Mouse (Mus musculus) liver, embryonic 14.5 days (tissue): ENCODE results near the gene Ccdc61. TPM values are rescaled to one million over a fixed set of nuclear protein-coding genes. Genes with fewer than 3 reads are reported as not detected.
"Not testable (repeated sequence)": the region's sequence is repeated elsewhere in the genome, so short reads cannot be mapped to it uniquely, and the experiment has no call there.

Experiments used
- ATAC-seq: fragments of 200-750 bp; cut with Nextera tagmentation; 2 replicates; pipeline ENCODE4 v1.8.0; 2017; ENCODE audit warnings: moderate number of reproducible peaks, mild to moderate bottlenecking, moderate library complexity; ENCODE audit not compliant: insufficient read depth
- DNase-seq, 3 experiments: peaks; one replicate each; pipeline ENCODE4 v3.0.0-alpha.2; 2012 to 2013; ENCODE audit warnings: low read depth in 3 of 3, low spot score in 3 of 3
- H3K27ac ChIP-seq: fragments of 300-500 bp; sonication (generic); 2 replicates; pipeline ENCODE4 v1.5.1; 2014; ENCODE audit warnings: moderate library complexity, mild to moderate bottlenecking, control low read depth, inconsistent platforms
- H3K27me3 ChIP-seq: fragments of 300-500 bp; sonication (generic); 2 replicates; pipeline ENCODE4 v1.6.1; 2014; ENCODE audit warnings: mild to moderate bottlenecking, low read length, moderate library complexity; ENCODE audit not compliant: control insufficient read depth, insufficient read depth
- H3K36me3 ChIP-seq: fragments of 300-500 bp; sonication (generic); replicated peaks from 2 replicates; pipeline ENCODE4 v1.6.1; 2014; ENCODE audit warnings: low read depth; ENCODE audit not compliant: control insufficient read depth, insufficient read depth
- H3K4me1 ChIP-seq, 2 experiments: fragments of 200-500 bp in 1 of 2; fragments of 300-500 bp in 1 of 2; sonication (generic) in 1 of 2; replicated peaks; 2 replicates each; pipeline ENCODE4 v1.6.1; 2012 to 2014; ENCODE audit warnings: antibody characterized with exemption in 1 of 2, inconsistent platforms in 1 of 2, low read length in 1 of 2; ENCODE audit not compliant: control insufficient read depth in 2 of 2, insufficient read depth in 2 of 2
- H3K4me2 ChIP-seq: fragments of 300-500 bp; sonication (generic); 2 replicates; pipeline ENCODE4 v1.6.1; 2014; ENCODE audit warnings: low read depth, mild to moderate bottlenecking, control low read depth, moderate library complexity
- H3K4me3 ChIP-seq, 2 experiments: fragments of 200-500 bp in 1 of 2; fragments of 300-500 bp in 1 of 2; sonication (generic) in 1 of 2; 2 replicates each; pipeline ENCODE4 v1.5.1; 2012 to 2014; ENCODE audit warnings: low read depth in 2 of 2, low read length in 2 of 2, mild to moderate bottlenecking in 2 of 2, control low read depth in 1 of 2, inconsistent platforms in 1 of 2, moderate library complexity in 1 of 2; ENCODE audit not compliant: insufficient read depth in 1 of 2
- H3K9ac ChIP-seq: fragments of 300-500 bp; sonication (generic); replicated peaks from 2 replicates; pipeline ENCODE4 v1.6.1; 2014; ENCODE audit warnings: mild to moderate bottlenecking, control low read depth, moderate library complexity
- H3K9me3 ChIP-seq: fragments of 300-500 bp; sonication (generic); 2 replicates; pipeline ENCODE4 v1.6.1; 2016; ENCODE audit warnings: low read length, mixed read lengths; ENCODE audit not compliant: control insufficient read depth
- CTCF ChIP-seq: IDR thresholded peaks from 2 replicates; pipeline ENCODE4 v1.5.1; 2016; ENCODE audit warnings: antibody characterized with exemption, low read depth, control low read depth
- EP300 ChIP-seq: IDR thresholded peaks from 2 replicates; pipeline ENCODE4 v1.6.1; 2016; ENCODE audit warnings: antibody characterized with exemption, low read depth
- WGBS: fragments of 180-500 bp; shearing (Covaris S2); extraction: QIAGEN DNeasy Blood & Tissue Kit; methylation state at CpG from one replicate; pipeline ENCODE4 v1.1.7; 2014; ENCODE audit not compliant: insufficient replicate concordance; 5-methylcytosine and 5-hydroxymethylcytosine counted together
- polyA plus RNA-seq, 2 experiments: library from polyadenylated mRNA; depleted of rRNA in 1 of 2; stranded (reverse) in 1 of 2; unstranded in 1 of 2; fragments of >200 nt; fragmentation: Nextera tagmentation in 1 of 2; extraction: Ambion mirVana in 1 of 2; gene quantifications; 2 replicates each; pipeline versions ENCODE4 v1.2.1 to v1.2.3; 2012 to 2014

Gene Ccdc61
- polyA plus RNA-seq, 2 experiments, result 5.5 to 10.0 TPM

DNA sequence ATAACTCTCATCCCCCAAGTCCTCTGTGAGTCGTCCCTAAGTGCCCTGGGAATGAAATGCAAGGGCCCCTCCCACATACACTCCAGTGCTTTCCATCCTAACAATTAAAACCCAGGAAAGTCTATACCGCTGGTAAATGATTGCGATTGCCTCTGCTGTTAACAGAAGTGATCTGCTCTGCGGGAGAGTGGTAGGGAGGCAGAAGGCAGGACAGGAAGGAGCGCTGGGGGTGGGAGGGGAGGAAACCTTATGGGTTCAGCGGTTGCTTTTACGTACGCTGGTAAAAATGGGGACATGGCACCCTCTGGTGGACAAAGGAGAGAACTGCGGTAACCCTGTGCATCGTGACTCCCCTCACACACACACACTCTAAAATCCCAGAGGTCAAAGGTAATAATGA is 37.0 kb downstream of the Ccdc61 start:
- Histone ChIP-seq H3K4me2 (peak overlapping the region; percentile 38), H3K27me3 (peaks cover 4% of the 10 kb centered on the region), H3K4me3 (no peak overlapping the region), H3K9me3 (no peaks in the 10 kb centered on the region; the same call in 1 of the 2 replicates), H3K4me1 (0 out of 4 replicates have a peak, but pooled peaks cover 0 to 2% of the 10 kb centered on the region in 2 experiments), H3K9ac (no peak overlapping the region), H3K36me3 (no peaks in the 10 kb centered on the region), H3K27ac (no peak overlapping the region)
- ATAC-seq, result 0 out of 2 replicates have a peak, but pooled peaks have one; percentile 21
- TF ChIP-seq EP300, result no peak
- TF ChIP-seq CTCF, result peak; percentile 87
- DNase-seq, result peak in 2 of 3 experiments; percentile 14 to 19
- 1% methylated on average over 10 of the region's 10 CpGs for WGBS

DNA sequence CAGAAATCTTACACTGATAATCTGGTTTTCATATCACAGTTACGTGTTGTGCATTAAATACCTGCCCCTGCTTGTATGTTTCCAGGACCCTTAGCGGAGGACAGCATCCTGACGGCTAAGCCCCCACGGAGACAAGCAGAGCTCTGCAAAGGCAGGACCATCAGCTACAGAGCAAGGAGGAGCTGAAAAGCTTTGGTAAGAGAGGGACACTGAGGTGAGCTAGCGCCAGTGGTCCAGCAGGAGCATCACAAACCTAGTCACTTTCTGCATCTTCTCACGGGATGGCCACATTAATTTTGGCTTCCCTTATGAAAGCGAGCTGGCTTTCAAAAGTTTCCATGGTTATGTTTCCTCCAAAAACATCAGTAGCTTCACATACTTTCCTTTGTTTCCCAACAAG is 37.4 kb downstream of the Ccdc61 start:
- no peaks in the 10 kb centered on the region for H3K36me3 ChIP-seq
- peaks cover 4% of the 10 kb centered on the region for H3K27me3 ChIP-seq
- H3K9ac ChIP-seq, result no peak overlapping the region
- no peak overlapping the region for H3K4me3 ChIP-seq
- no peak for DNase-seq
- H3K4me1 ChIP-seq, result 0 out of 4 replicates have a peak, but pooled peaks cover 0 to 2% of the 10 kb centered on the region in 2 experiments
- H3K9me3 ChIP-seq, result no peaks in the 10 kb centered on the region; the same call in 1 of the 2 replicates
- no peak overlapping the region for H3K27ac ChIP-seq
- TF ChIP-seq EP300 (no peak), CTCF (no peak)
- 4% methylated on average over 7 of the region's 7 CpGs for WGBS
- H3K4me2 ChIP-seq, result peak overlapping the region; percentile 38
- ATAC-seq, result no peak

DNA sequence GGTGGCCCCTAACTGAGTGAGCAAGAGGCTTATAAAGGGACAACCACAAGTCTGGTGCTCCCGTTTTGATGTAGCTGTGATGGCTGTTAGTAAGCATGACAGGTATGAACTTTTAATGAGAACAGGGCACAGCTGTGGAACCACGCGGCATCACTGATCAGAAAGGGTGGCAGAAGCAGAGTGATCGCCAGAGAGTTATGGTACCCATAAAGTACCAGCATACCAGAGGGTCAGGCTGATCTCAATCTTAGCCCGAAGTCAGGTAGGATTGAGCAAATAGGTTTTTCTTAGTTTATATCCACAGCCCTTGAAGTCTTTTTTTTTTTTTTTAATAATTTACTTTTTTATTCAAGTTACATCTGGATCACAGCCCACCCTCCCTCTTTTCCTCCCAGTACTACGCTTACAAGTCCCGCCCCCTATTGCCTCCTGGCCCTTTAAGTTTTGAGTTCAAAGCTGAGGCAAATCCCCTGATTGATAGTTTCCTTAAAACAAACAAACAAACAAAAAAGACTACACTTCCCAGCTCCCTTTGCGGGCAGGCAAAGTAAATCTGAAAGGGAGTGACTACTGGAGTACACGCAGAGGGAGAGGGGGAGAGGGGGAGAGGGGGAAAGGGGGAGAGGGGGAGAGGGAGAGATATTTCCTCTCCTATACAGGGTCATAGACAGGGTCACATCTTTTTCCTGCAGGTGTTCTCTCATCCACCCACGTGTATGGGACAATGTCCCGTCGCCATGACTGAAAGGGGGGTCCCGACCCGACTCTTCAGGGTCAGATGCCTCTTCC is 38.0 kb downstream of the Ccdc61 start:
- Histone ChIP-seq H3K9ac (no peak overlapping the region), H3K4me2 (peak overlapping the region; percentile 38; the same call in 1 of the 2 replicates), H3K4me3 (no peak overlapping the region), H3K27me3 (peaks cover 4% of the 10 kb centered on the region), H3K4me1 (0 out of 4 replicates have a peak, but pooled peaks cover 0 to 2% of the 10 kb centered on the region in 2 experiments), H3K9me3 (no peaks in the 10 kb centered on the region; the same call in 1 of the 2 replicates), H3K27ac (no peak overlapping the region), H3K36me3 (no peaks in the 10 kb centered on the region)
- no peak for DNase-seq
- WGBS, result 25% methylated on average over 13 of the region's 14 CpGs
- no peak for ATAC-seq
- TF ChIP-seq EP300 (no peak), CTCF (no peak)

DNA sequence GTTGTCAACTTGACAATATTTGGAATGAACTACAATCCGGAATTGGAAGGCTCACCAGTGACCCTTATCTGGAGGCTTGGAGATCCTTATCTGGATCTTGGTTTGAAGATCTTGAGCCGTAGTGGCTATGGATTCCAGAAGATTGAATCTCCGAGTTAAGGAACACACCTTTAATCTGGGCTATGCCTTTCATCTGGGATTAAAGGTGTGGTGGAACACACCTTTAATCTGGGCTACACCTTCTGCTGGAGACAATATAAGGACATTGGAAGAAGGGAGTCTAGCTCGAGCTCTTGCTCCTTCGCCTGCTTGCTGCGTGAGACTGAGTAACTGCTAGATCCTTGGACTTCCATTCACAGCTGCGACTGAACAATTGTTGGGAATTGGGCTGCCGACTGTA is 39.2 kb downstream of the Ccdc61 start, which contains the start of gene Pglyrp1:
Pglyrp1 (plus strand) TSS at position 301 of the 400 bp plus-strand sequence.
- not testable (repeated sequence) for ATAC-seq, H3K9me3 ChIP-seq, H3K27me3 ChIP-seq, H3K4me1 ChIP-seq, H3K4me3 ChIP-seq, H3K9ac ChIP-seq, H3K4me2 ChIP-seq, H3K27ac ChIP-seq, H3K36me3 ChIP-seq, DNase-seq
- WGBS, result no CpG with 5 or more reads among the region's 8 CpGs

DNA sequence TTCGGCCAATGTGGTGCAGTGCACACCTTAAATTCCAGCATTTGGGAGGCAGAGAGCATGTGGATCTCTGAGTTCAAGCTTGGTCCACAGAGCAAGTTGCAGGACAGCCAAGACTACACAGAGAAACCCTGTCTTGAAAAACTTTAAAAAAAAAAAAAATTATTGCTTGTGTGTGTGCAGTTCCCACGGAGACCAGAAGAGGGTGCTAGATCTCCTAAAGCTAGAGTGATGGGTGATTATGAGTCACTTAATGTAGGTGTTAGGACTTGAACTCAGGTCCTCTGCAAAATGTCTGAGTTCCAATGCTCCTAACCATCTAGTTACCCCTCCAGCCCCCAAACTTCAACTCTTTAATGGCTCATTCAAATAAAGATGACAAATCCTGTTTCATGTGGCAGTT is 41.7 kb downstream of the Ccdc61 start:
- Histone ChIP-seq H3K9ac (no peak overlapping the region), H3K4me1 (0 out of 4 replicates have a peak, but pooled peaks cover 0 to 2% of the 10 kb centered on the region in 2 experiments), H3K9me3 (no peaks in the 10 kb centered on the region; the same call in 1 of the 2 replicates), H3K27me3 (peaks cover 4% of the 10 kb centered on the region), H3K36me3 (no peaks in the 10 kb centered on the region), H3K4me3 (no peak overlapping the region), H3K4me2 (no peak overlapping the region), H3K27ac (no peak overlapping the region)
- DNase-seq, result no peak
- TF ChIP-seq CTCF (peak; percentile 22; the same call in 1 of the 2 replicates), EP300 (no peak)
- no peak for ATAC-seq
- 66% methylated on average over 2 of the region's 2 CpGs for WGBS
